Mouse (Mus musculus) E14TG2a.4 (cell line): ENCODE measurements around the gene Crabp1.

ENCODE experiments used
- CTCF ChIP-seq: conservative IDR thresholded peaks from 2 replicates; pipeline ENCODE4 v1.5.1; 2014; ENCODE audit warnings: low read length
- NANOG ChIP-seq: IDR thresholded peaks from 2 replicates; pipeline ENCODE4 v1.6.1; 2014; ENCODE audit warnings: borderline replicate concordance, low read length, mixed read lengths
- POU5F1 ChIP-seq: IDR thresholded peaks from 2 replicates; pipeline ENCODE4 v1.6.1; 2014; ENCODE audit warnings: low read length, borderline replicate concordance

GRCm38 (mm10) chr9:54802749-54803679 lies 38.5 kb downstream of the Crabp1 start:
- TF ChIP-seq CTCF: no peak
- no peak for TF ChIP-seq NANOG
- no peak for TF ChIP-seq POU5F1
